Mouse (Mus musculus): Measurements from ENCODE around the gene Phf21a.

Phf21a gene

DNA sequence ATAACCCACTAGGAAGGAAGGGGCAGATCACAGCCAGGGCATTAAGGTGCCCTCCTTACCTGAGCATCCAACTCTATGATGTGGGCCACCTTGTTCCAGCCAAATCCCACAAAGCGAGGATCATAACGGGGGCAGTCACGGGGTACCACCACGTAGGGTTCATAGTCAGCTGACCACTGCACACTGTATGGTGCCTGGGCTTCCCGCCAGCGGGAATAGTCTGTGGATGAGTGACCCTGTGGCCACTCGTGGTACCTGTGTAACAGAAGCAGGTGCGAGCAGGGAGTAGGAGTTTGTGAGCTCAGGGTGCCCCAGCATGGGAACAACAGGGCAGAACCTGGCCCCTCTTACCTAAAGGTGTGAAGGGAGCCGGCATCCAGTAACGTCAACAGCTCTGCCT lies 272.7 kb downstream of the Phf21a start:
- DNase-seq, result no peak

GRCm38 (mm10) chr2:92367383-92368029 lies 274.6 kb downstream of the Phf21a start:
- DNase-seq, result no peak

GRCm38 (mm10) chr2:92370375-92370774 lies 277.5 kb downstream of the Phf21a start:
- DNase-seq, result no peak

DNA sequence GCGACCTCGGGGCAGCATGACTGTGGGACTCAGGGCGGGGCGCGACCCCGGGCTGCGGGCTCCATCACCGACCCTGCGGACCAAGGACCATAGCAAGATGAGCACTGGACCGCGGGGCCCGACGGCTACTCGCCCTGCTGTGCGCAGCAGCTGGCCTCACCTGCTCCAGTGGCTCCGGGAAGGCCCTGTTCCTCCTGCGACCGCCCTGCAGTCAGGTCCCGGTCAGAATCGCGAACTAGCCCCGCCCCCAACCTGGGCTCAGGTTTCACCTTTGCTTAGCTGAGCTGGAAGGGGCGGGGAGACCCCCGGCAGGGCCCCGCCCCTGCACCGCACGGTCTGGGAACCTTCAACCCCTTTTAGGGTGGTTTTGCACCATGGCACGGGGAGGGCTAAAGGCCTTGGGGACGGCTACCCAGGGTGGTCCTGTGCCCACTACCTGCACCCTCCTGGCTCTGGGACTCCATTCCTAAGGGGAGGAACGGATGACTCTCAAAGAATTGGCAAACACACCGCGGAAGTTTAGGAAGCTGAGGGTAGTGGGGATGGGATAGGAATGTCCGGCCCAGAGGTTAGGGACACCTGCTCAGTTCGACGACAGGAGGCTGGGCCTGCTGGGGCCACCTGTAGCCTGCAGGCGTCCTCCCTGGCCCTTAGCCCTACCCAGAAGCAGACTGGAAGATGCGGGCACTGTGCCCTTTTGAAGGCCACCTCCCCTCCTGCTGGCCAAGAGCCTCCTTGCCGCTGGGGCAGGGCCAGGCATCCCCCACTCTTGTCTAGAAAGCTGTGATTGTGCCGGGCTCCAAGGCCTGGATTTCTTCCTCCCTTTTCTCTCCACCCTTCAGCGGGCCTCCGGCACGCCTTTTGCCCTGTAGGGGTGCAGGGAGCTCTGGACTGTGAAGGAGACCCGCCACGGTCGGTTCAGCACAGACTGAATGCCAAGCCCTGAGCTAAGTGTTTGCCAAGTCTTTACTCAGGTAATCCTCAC lies 278.2 kb downstream of the Phf21a start:
- peak; percentile 84 for DNase-seq

DNA sequence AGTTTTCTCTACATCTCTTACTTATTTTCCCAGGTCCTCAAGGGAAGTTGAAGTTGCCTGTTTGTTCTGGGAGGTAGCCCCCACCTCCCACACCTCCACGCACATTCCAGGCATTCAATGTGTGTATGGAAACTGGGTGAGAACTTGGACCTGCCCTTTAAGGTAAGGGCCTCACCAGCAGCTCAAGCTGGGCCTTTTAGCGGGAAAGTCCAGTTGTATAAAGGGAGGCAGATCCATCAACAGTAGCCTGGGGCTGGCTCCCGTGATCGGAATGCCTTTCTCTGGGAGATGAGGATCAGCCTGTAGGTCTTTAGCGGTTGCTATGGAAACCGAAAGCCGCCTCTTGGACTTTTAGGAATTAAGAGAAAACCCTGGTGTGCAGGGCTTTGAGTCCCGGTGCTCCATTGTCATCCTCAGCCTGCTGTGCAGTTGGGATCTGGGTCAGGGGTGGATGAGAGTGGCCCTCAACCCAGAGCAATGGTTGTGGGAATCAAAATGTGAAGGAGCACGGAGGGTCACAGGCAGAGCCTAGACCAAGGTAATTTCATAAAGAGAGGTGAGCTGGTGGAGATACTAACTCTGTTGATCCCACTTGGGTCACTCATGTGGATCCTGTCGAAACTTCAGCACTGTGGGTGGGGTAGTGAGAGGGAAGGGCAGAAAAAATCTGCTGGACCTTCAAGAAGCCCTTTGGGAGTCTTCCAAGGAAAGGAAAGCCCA lies 279.2 kb downstream of the Phf21a start:
- DNase-seq, result no peak

- peak; percentile 80 for DNase-seq
Observed at GRCm38 (mm10) chr2:92372767-92373436, 280.0 kb downstream of the Phf21a start.

GRCm38 (mm10) chr2:92373437-92373813 lies 280.5 kb downstream of the Phf21a start:
- no peak for DNase-seq

DNA sequence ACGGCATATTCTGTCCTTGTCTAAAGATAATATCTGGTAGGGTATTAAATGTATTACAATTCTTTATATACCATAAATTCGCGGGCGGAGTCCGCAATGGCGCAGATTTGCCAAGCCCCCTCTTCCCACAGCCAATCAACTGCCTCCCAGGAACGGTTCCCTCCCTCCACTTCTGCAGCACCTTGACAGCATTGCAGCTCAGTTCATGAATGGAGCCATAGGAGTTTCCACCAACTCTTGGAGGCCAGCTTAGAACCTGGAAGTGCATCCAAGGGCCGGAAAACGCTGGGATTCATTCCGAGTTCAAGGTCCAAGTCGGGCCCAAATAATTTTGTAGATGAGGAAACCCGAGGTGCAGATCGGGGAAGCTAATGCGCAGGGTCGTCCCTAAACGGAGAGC lies 281.6 kb downstream of the Phf21a start, which contains the start of the genes Pex16 and Large2:
Pex16 (plus strand) TSS at position 163 of the 400 bp plus-strand sequence.
Large2 (minus strand) TSS at position 356 of the 400 bp plus-strand sequence.
- DNase-seq, result peak; percentile 57

DNA sequence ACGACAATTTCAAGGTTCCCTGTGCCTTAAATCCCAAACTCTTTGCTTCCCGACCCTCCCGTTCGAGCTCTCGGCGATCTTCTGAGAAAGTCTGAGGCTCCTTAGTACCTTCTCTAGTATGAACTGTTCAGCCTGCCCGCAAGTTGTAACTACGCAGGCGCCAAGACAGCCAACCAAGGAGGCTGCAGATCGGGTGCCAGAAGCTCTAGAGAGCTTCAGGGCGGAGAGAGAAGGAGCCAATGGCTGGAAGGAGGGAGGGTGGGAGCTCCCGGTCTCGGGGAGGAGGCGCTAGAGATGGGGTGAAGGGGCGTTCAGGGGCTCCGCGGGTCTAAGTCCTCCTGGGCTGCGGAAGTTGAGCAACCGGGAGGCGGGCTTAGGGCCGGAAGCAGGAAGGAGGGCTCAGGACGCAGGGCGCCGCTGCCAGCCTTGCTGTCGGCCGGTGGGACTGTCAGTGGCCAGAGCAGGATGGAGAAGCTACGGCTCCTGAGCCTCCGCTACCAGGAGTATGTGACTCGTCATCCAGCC lies 282.2 kb downstream of the Phf21a start:
- peak; percentile 99 for DNase-seq

DNA sequence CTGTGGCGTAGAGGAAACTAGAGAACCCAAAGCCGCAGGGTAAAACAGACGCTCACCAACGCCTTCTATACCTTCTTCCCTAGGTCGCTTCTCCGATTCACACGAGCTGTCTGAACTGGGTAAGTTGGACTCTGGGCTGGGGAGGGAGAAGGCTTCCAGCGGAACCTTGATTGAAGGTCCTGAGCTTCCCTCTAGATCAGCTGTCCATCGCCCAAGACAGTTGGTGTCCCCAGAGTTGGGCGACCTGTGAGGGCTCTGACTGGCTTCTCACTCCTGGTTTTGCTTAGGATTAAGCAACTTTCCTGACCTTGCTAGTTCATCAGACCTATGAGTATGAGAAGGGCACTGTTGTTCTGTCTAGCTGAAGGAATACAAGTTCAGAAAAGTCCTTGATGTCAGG lies 282.9 kb downstream of the Phf21a start:
- no peak for DNase-seq

GRCm38 (mm10) chr2:92376300-92376699 lies 283.4 kb downstream of the Phf21a start:
- no peak for DNase-seq

- DNase-seq, result no peak
Observed at GRCm38 (mm10) chr2:92377320-92377719, 284.4 kb downstream of the Phf21a start.

DNA sequence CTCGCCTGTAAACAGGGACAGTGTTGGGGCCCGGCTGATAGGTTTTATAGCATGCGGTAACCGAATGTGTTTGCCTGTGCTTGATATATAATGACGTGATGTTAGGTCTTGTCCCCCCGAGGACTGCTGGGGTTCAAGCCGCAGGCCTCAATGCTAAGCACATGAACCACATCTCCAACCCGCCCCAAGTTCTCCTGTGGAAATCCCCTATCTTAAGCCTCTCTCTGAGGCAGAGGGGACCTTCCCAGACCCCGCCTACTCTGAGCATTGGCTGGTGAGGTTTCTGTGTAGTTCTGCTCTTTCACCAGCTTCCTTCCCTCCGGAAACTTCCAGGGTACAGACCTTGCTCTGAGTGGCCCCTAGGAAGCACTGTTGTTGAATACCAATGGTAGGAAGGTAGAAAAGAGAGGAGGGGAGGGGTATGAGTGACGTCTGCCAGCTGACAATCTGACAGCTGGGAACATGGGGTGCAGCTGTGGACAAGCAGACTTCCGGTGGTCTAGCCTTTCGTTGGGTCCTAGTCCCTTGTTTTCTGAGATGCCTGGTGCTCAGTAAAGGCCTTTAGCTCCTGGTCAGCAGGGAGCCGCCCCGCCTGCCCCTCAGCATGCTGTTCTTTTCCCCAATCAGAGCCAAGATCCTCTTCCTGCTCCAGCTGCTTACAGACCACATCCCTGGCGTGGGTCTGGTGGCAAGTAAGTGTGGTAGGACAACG lies 287.0 kb downstream of the Phf21a start:
- DNase-seq, result peak; percentile 32

GRCm38 (mm10) chr2:92380495-92381050 lies 287.7 kb downstream of the Phf21a start:
- DNase-seq, result no peak

GRCm38 (mm10) chr2:92381161-92381560 lies 288.2 kb downstream of the Phf21a start:
- DNase-seq, result no peak

- no peak for DNase-seq
Observed at GRCm38 (mm10) chr2:92381901-92382588, 289.1 kb downstream of the Phf21a start, which contains the start of gene 1700029I15Rik. Gene 1700029I15Rik (plus strand): TSS chr2:92382538.

GRCm38 (mm10) chr2:92382759-92383158 lies 289.8 kb downstream of the Phf21a start:
- no peak for DNase-seq

DNA sequence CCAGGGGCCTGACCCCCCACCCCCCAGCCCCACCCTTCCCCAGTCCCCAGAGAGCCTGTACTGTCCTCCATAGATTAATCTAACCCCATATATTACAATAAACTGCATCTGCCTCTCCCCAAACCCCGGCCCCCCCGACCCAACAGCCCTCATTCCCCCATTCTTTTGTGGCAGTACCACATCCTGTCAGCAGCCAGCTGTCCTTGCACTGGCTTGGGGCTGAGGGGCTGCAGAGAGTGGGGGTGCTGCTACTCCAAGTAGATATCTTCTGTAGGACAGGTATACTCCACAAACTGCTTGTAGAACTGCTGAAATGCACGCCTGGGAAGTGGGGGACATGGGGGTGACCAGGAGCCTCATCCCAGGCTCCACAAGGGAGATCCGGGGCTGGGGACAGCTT lies 291.2 kb downstream of the Phf21a start:
- DNase-seq, result no peak

- DNase-seq, result no peak
Observed at GRCm38 (mm10) chr2:92385113-92386051, 292.5 kb downstream of the Phf21a start.
